Mouse (Mus musculus) limb, embryonic 11.5 days (tissue): ENCODE results near the gene Iqck. TPM values are rescaled to one million over a fixed set of nuclear protein-coding genes. Genes with fewer than 3 reads are reported as not detected.

Experiments used
- ATAC-seq: fragments of 200-750 bp; cut with Nextera tagmentation; 2 replicates; pipeline ENCODE4 v1.8.0; 2017; ENCODE audit warnings: low read depth; ENCODE audit not compliant: insufficient number of reproducible peaks, low FRiP score, low TSS enrichment
- DNase-seq: peaks from one replicate; pipeline ENCODE4 v3.0.0-alpha.2; 2015; ENCODE audit warnings: low spot score
- H3K27ac ChIP-seq: fragments of 300-500 bp; sonication (generic); replicated peaks from 2 replicates; pipeline ENCODE4 v1.5.1; 2014; ENCODE audit warnings: low read depth, mild to moderate bottlenecking, low read length
- H3K27me3 ChIP-seq: fragments of 300-500 bp; sonication (generic); 2 replicates; pipeline ENCODE4 v1.6.1; 2014; ENCODE audit warnings: mild to moderate bottlenecking, low read length, mixed read lengths; ENCODE audit not compliant: control insufficient read depth, insufficient read depth
- H3K36me3 ChIP-seq: fragments of 300-500 bp; sonication (generic); 2 replicates; pipeline ENCODE4 v1.6.1; 2014; ENCODE audit warnings: mild to moderate bottlenecking, low read length, moderate library complexity, mixed read lengths; ENCODE audit not compliant: control insufficient read depth, insufficient read depth
- H3K4me1 ChIP-seq: fragments of 300-500 bp; sonication (generic); 2 replicates; pipeline ENCODE4 v1.6.1; 2014; ENCODE audit warnings: low read length, mixed read lengths; ENCODE audit not compliant: control insufficient read depth, insufficient read depth
- H3K4me2 ChIP-seq: fragments of 300-500 bp; sonication (generic); 2 replicates; pipeline ENCODE4 v1.6.1; 2014; ENCODE audit warnings: low read depth, mild to moderate bottlenecking, moderate library complexity; ENCODE audit not compliant: severe bottlenecking
- H3K4me3 ChIP-seq: fragments of 300-500 bp; sonication (generic); 2 replicates; pipeline ENCODE4 v1.5.1; 2014; ENCODE audit warnings: low read depth, low read length
- H3K9ac ChIP-seq: fragments of 300-500 bp; sonication (generic); 2 replicates; pipeline ENCODE4 v1.6.1; 2014; ENCODE audit warnings: mild to moderate bottlenecking, low read length
- H3K9me3 ChIP-seq: fragments of 300-500 bp; sonication (generic); 2 replicates; pipeline ENCODE4 v1.6.1; 2016; ENCODE audit warnings: low read length; ENCODE audit not compliant: control insufficient read depth
- WGBS: fragments of 180-500 bp; shearing (Covaris S2); extraction: QIAGEN DNeasy Blood & Tissue Kit; methylation state at CpG from one replicate; pipeline ENCODE4 v1.1.7; 2014; 5-methylcytosine and 5-hydroxymethylcytosine counted together
- polyA plus RNA-seq: library from polyadenylated mRNA; unstranded; fragments of >200 nt; fragmentation: Nextera tagmentation; extraction: Ambion mirVana; gene quantifications from 2 replicates; pipeline ENCODE4 v1.2.1, GENCODE M21; 2014

Iqck gene
- polyA plus RNA-seq, 1 experiment from 2014 or later: 2.2 TPM

GRCm38 (mm10) chr7:118956616-118957246 lies 101.2 kb downstream of the Iqck start:
- ATAC-seq: no peak
- H3K9ac ChIP-seq: no peak overlapping the region

GRCm38 (mm10) chr7:118959209-118959608 lies 103.7 kb downstream of the Iqck start:
- DNase-seq (no peak), ATAC-seq (no peak)
- H3K27ac ChIP-seq: no peak overlapping the region
- H3K4me2 ChIP-seq: no peak overlapping the region
- H3K4me1 ChIP-seq: no peaks in the 10 kb centered on the region
- H3K9ac ChIP-seq: no peak overlapping the region
- no peaks in the 10 kb centered on the region for H3K36me3 ChIP-seq
- no peaks in the 10 kb centered on the region for H3K27me3 ChIP-seq
- no peaks in the 10 kb centered on the region for H3K9me3 ChIP-seq
- H3K4me3 ChIP-seq: no peak overlapping the region
- 54% methylated on average over 7 of the region's 7 CpGs for WGBS

More at GRCm38 (mm10) chr7:118956616-118957246, 101.2 kb downstream of the Iqck start:
- 90% methylated on average over 4 of the region's 4 CpGs for WGBS
- H3K27me3 ChIP-seq: no peaks in the 10 kb centered on the region
- no peak overlapping the region for H3K27ac ChIP-seq
- no peaks in the 10 kb centered on the region for H3K9me3 ChIP-seq
- H3K4me2 ChIP-seq: no peak overlapping the region
- no peaks in the 10 kb centered on the region for H3K4me1 ChIP-seq
- H3K36me3 ChIP-seq: no peaks in the 10 kb centered on the region
- no peak for DNase-seq
- H3K4me3 ChIP-seq: no peak overlapping the region

- no peak for ATAC-seq
- no peaks in the 10 kb centered on the region for H3K36me3 ChIP-seq
Measured at GRCm38 (mm10) chr7:118964777-118965176, 109.2 kb downstream of the Iqck start.

GRCm38 (mm10) chr7:118965198-118965597 lies 109.6 kb downstream of the Iqck start:
- no peak for DNase-seq
- Histone ChIP-seq H3K4me2 (no peak overlapping the region), H3K36me3 (no peaks in the 10 kb centered on the region), H3K4me1 (no peaks in the 10 kb centered on the region), H3K27me3 (no peaks in the 10 kb centered on the region), H3K27ac (no peak overlapping the region), H3K9ac (no peak overlapping the region), H3K4me3 (no peak overlapping the region), H3K9me3 (no peaks in the 10 kb centered on the region)
- ATAC-seq: no peak
- WGBS: 19% methylated on average over 7 of the region's 7 CpGs

More at GRCm38 (mm10) chr7:118964777-118965176, 109.2 kb downstream of the Iqck start:
- H3K27me3 ChIP-seq: no peaks in the 10 kb centered on the region
- no peaks in the 10 kb centered on the region for H3K4me1 ChIP-seq
- no peak overlapping the region for H3K9ac ChIP-seq
- no peaks in the 10 kb centered on the region for H3K9me3 ChIP-seq
- no peak for DNase-seq
- WGBS: 2% methylated on average over 3 of the region's 3 CpGs
- H3K4me3 ChIP-seq: no peak overlapping the region
- no peak overlapping the region for H3K4me2 ChIP-seq
- no peak overlapping the region for H3K27ac ChIP-seq

- DNase-seq (no peak), ATAC-seq (no peak)
- H3K27me3 ChIP-seq: no peaks in the 10 kb centered on the region
- H3K27ac ChIP-seq: no peak overlapping the region
- no peaks in the 10 kb centered on the region for H3K9me3 ChIP-seq
- H3K4me3 ChIP-seq: no peak overlapping the region
- no peaks in the 10 kb centered on the region for H3K36me3 ChIP-seq
- H3K4me2 ChIP-seq: no peak overlapping the region
- no peaks in the 10 kb centered on the region for H3K4me1 ChIP-seq
- H3K9ac ChIP-seq: no peak overlapping the region
- 86% methylated on average over 3 of the region's 3 CpGs for WGBS
Measured at GRCm38 (mm10) chr7:118968870-118969269, 113.3 kb downstream of the Iqck start.

GRCm38 (mm10) chr7:118971499-118971898 lies 115.9 kb downstream of the Iqck start:
- no peaks in the 10 kb centered on the region for H3K27me3 ChIP-seq
- H3K36me3 ChIP-seq: no peaks in the 10 kb centered on the region
- no peaks in the 10 kb centered on the region for H3K4me1 ChIP-seq
- no peaks in the 10 kb centered on the region for H3K9me3 ChIP-seq
- whole genome bisulfite sequencing: 86% methylated on average over 8 of the region's 8 CpGs
- ATAC-seq (no peak), DNase-seq (no peak)
- no peak overlapping the region for H3K9ac ChIP-seq
- H3K27ac ChIP-seq: no peak overlapping the region
- no peak overlapping the region for H3K4me3 ChIP-seq
- no peak overlapping the region for H3K4me2 ChIP-seq

GRCm38 (mm10) chr7:118972306-118972705 lies 116.8 kb downstream of the Iqck start:
- no peak for DNase-seq
- Histone ChIP-seq H3K9me3 (no peaks in the 10 kb centered on the region), H3K4me3 (no peak overlapping the region), H3K36me3 (no peaks in the 10 kb centered on the region), H3K4me2 (no peak overlapping the region), H3K4me1 (no peaks in the 10 kb centered on the region), H3K27ac (no peak overlapping the region), H3K9ac (no peak overlapping the region), H3K27me3 (no peaks in the 10 kb centered on the region)
- 82% methylated on average over 5 of the region's 5 CpGs for WGBS
- ATAC-seq: no peak

- no peaks in the 10 kb centered on the region for H3K36me3 ChIP-seq
Measured at GRCm38 (mm10) chr7:118973377-118973776, 117.8 kb downstream of the Iqck start.

GRCm38 (mm10) chr7:118975837-118976236 lies 120.3 kb downstream of the Iqck start:
- Histone ChIP-seq H3K4me3 (no peak overlapping the region), H3K27ac (no peak overlapping the region), H3K4me2 (no peak overlapping the region), H3K9ac (no peak overlapping the region), H3K27me3 (no peaks in the 10 kb centered on the region), H3K36me3 (no peaks in the 10 kb centered on the region), H3K9me3 (no peaks in the 10 kb centered on the region), H3K4me1 (no peaks in the 10 kb centered on the region)
- no peak for DNase-seq
- ATAC-seq: no peak
- WGBS: 82% methylated on average over 3 of the region's 3 CpGs

More at GRCm38 (mm10) chr7:118973377-118973776, 117.8 kb downstream of the Iqck start:
- Histone ChIP-seq H3K4me1 (no peaks in the 10 kb centered on the region), H3K4me3 (no peak overlapping the region), H3K9me3 (no peaks in the 10 kb centered on the region), H3K27ac (no peak overlapping the region), H3K27me3 (no peaks in the 10 kb centered on the region), H3K4me2 (no peak overlapping the region), H3K9ac (no peak overlapping the region)
- DNase-seq (no peak), ATAC-seq (no peak)
- 89% methylated on average over 4 of the region's 4 CpGs for WGBS
